Mouse (Mus musculus): Measurements from ENCODE around the gene Smcr8. TPM values are rescaled to one million over a fixed set of nuclear protein-coding genes. Genes with fewer than 3 reads are reported as not detected.
A peak's percentile ranks its signal among the peaks of the same experiment; 100 is the strongest.

Gene Smcr8
- polyA plus RNA-seq, 1 experiment = 4.6 TPM

DNA sequence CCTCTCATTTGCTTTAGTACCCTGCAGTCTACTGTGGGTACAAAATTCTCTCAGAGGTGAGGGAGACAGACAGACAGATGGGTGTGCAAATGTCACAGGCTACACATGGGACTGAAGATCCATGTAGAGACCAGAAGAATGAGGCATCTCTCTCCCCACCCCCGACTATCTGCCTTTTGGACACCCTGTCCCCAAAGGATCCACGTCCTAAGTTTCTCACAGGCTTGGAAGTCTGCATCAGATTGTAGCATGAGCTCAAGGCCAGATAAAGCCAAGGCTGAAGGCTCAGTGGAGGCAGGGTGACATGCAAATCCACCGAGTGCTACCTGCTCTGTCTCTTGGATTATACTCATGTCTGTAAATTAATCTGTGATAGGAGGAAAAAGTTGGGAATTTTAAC, 40.8 kb upstream of the Smcr8 start:
- peaks cover 2% of the 10 kb centered on the region; the same call in 1 of the 2 replicates for H3K36me3 ChIP-seq (ENCODE audit: control insufficient read depth, insufficient read depth, low read length)
- no peaks in the 10 kb centered on the region for H3K27me3 ChIP-seq (ENCODE audit: control insufficient read depth, insufficient read depth, low read length)
- H3K4me1 ChIP-seq (ENCODE audit: control insufficient read depth, insufficient read depth, low read length) = no peaks in the 10 kb centered on the region
- no peak overlapping the region for H3K4me3 ChIP-seq (ENCODE audit: control insufficient read depth, low read depth, low read length)
- no peak overlapping the region for H3K27ac ChIP-seq (ENCODE audit: control insufficient read depth, insufficient read depth, low read depth, low read length)
- no peak for TF ChIP-seq POLR2A (IDR thresholded peaks at IDR 0.05; ENCODE audit: control insufficient read depth, low read depth, low read length)
- no peak for TF ChIP-seq CTCF (IDR thresholded peaks at IDR 0.05; ENCODE audit: control insufficient read depth, insufficient read depth, insufficient replicate concordance, low read depth, low read length)

DNA sequence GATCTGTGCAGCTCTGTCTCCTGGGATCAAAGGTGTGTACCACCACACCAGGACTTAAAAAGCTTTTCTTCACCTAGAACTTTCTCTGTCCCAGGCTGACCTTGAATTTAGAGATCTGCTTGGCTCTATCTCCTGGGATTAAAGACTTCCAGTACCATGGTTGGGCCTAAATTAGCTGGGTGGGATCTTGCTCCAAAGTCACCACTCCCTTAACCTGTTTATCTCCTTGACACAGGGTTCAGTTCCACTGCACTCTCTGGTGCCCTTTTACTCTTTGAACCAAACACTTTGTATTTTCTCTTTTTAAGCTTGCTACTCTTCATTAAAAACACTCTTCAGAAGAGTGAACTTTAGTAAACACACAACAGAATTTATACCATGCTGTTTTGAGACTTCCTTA, 39.9 kb upstream of the Smcr8 start:
- H3K4me3 ChIP-seq (ENCODE audit: control insufficient read depth, low read depth, low read length) = no peak overlapping the region
- TF ChIP-seq POLR2A (IDR thresholded peaks at IDR 0.05; ENCODE audit: control insufficient read depth, low read depth, low read length) (no peak), CTCF (IDR thresholded peaks at IDR 0.05; ENCODE audit: control insufficient read depth, insufficient read depth, insufficient replicate concordance, low read depth, low read length) (no peak)
- peaks cover 4% of the 10 kb centered on the region for H3K36me3 ChIP-seq (ENCODE audit: control insufficient read depth, insufficient read depth, low read length)
- H3K27me3 ChIP-seq (ENCODE audit: control insufficient read depth, insufficient read depth, low read length) = no peaks in the 10 kb centered on the region
- H3K27ac ChIP-seq (ENCODE audit: control insufficient read depth, insufficient read depth, low read depth, low read length) = no peak overlapping the region
- H3K4me1 ChIP-seq (ENCODE audit: control insufficient read depth, insufficient read depth, low read length) = no peaks in the 10 kb centered on the region

DNA sequence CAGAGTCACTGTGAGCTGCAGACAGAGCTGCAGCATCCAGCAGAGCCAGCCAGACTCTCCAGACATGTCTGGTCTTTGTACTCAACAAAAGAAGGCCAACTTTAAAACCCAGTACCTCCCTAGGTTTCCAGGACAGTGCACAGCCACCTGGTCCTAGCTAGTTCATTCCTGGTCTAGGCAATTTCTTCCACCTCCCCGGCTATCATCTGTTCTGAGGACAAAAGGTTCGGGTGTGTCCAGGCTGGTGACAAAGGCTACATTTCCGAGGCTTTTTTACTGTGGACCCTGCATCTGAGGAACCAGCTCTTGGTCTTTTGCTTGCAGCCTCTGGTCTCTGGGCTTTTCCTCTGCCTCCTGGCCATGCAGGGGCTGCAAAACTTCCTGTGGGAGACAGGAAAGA, 37.0 kb upstream of the Smcr8 start:
- Histone ChIP-seq H3K4me3 (ENCODE audit: control insufficient read depth, low read depth, low read length) (no peak overlapping the region), H3K27ac (ENCODE audit: control insufficient read depth, insufficient read depth, low read depth, low read length) (no peak overlapping the region), H3K27me3 (ENCODE audit: control insufficient read depth, insufficient read depth, low read length) (no peaks in the 10 kb centered on the region), H3K36me3 (ENCODE audit: control insufficient read depth, insufficient read depth, low read length) (peaks cover 8% of the 10 kb centered on the region), H3K4me1 (ENCODE audit: control insufficient read depth, insufficient read depth, low read length) (no peaks in the 10 kb centered on the region)
- TF ChIP-seq POLR2A (IDR thresholded peaks at IDR 0.05; ENCODE audit: control insufficient read depth, low read depth, low read length) (no peak), CTCF (IDR thresholded peaks at IDR 0.05; ENCODE audit: control insufficient read depth, insufficient read depth, insufficient replicate concordance, low read depth, low read length) (no peak)

DNA sequence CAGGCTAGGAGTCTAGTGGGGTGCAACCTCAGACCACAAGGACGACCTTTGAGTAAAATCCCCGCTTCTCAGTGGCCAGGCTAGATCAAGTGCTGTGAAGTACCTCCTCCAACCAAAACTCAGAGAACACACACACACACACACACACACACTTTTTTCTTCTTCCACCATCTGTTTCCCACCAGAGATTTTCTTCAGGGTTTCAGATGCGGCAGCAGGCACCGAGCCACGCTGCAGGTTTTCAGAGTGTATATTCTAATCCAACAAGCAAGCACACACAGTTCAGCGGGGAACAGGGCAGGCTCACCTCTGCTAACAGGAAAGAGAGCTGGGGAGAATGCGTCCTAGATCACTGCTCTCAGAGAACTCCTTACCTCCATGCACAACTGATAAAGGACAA, 21.8 kb upstream of the Smcr8 start:
- no peak overlapping the region for H3K4me3 ChIP-seq (ENCODE audit: control insufficient read depth, low read depth, low read length)
- no peak overlapping the region for H3K27ac ChIP-seq (ENCODE audit: control insufficient read depth, insufficient read depth, low read depth, low read length)
- peaks cover 2% of the 10 kb centered on the region; the same call in 1 of the 2 replicates for H3K36me3 ChIP-seq (ENCODE audit: control insufficient read depth, insufficient read depth, low read length)
- no peaks in the 10 kb centered on the region for H3K4me1 ChIP-seq (ENCODE audit: control insufficient read depth, insufficient read depth, low read length)
- no peak for TF ChIP-seq POLR2A (IDR thresholded peaks at IDR 0.05; ENCODE audit: control insufficient read depth, low read depth, low read length)
- no peak for TF ChIP-seq CTCF (IDR thresholded peaks at IDR 0.05; ENCODE audit: control insufficient read depth, insufficient read depth, insufficient replicate concordance, low read depth, low read length)
- no peaks in the 10 kb centered on the region for H3K27me3 ChIP-seq (ENCODE audit: control insufficient read depth, insufficient read depth, low read length)

DNA sequence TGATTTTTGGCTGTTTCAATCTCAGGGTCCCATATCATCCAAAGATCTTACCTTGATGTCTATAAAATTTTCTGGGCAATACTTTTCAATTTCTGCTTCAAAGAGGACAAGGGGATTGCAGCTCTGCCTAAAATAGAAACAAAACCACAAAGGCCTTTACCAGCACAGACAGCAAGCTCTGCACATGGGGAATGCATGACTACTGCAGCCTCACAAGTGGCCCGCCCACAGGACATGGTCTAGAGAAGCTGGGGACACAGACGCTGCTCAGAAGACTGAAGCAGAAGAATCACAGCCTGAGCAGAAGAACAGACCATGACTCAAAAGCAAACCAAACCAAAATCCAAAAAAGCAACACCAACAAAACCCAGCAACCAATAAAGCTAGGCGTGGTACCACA, 15.6 kb upstream of the Smcr8 start:
- H3K36me3 ChIP-seq (ENCODE audit: control insufficient read depth, insufficient read depth, low read length) = peaks cover 3% of the 10 kb centered on the region
- no peak for TF ChIP-seq CTCF (IDR thresholded peaks at IDR 0.05; ENCODE audit: control insufficient read depth, insufficient read depth, insufficient replicate concordance, low read depth, low read length)
- no peak for TF ChIP-seq POLR2A (IDR thresholded peaks at IDR 0.05; ENCODE audit: control insufficient read depth, low read depth, low read length)
- no peaks in the 10 kb centered on the region for H3K27me3 ChIP-seq (ENCODE audit: control insufficient read depth, insufficient read depth, low read length)
- no peak overlapping the region for H3K27ac ChIP-seq (ENCODE audit: control insufficient read depth, insufficient read depth, low read depth, low read length)
- H3K4me3 ChIP-seq (ENCODE audit: control insufficient read depth, low read depth, low read length) = no peak overlapping the region
- H3K4me1 ChIP-seq (ENCODE audit: control insufficient read depth, insufficient read depth, low read length) = no peaks in the 10 kb centered on the region

DNA sequence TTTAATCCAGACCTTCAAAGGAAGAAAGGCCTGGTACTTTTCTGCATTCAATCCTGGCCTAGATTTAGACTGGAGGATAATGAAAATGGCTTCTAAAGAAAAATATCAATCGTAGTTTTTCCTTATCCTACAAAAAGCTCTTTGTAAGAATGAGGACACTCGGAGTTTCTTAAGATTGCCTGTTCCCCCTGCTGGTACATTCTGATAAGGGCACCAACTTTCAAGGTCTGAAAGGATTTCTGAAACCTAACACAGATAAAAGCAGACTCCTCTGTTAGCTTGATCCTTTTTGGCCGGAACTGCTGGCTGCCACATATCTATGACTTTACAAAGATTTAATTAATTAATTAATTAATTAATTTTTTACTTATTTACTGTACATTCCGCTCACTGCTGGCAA, 10.4 kb upstream of the Smcr8 start:
- TF ChIP-seq CTCF (IDR thresholded peaks at IDR 0.05; ENCODE audit: control insufficient read depth, insufficient read depth, insufficient replicate concordance, low read depth, low read length) (no peak), POLR2A (IDR thresholded peaks at IDR 0.05; ENCODE audit: control insufficient read depth, low read depth, low read length) (no peak)
- H3K27me3 ChIP-seq (ENCODE audit: control insufficient read depth, insufficient read depth, low read length) = no peaks in the 10 kb centered on the region
- no peaks in the 10 kb centered on the region for H3K4me1 ChIP-seq (ENCODE audit: control insufficient read depth, insufficient read depth, low read length)
- no peaks in the 10 kb centered on the region; the same call in 1 of the 2 replicates for H3K36me3 ChIP-seq (ENCODE audit: control insufficient read depth, insufficient read depth, low read length)
- no peak overlapping the region for H3K4me3 ChIP-seq (ENCODE audit: control insufficient read depth, low read depth, low read length)
- H3K27ac ChIP-seq (ENCODE audit: control insufficient read depth, insufficient read depth, low read depth, low read length) = no peak overlapping the region

DNA sequence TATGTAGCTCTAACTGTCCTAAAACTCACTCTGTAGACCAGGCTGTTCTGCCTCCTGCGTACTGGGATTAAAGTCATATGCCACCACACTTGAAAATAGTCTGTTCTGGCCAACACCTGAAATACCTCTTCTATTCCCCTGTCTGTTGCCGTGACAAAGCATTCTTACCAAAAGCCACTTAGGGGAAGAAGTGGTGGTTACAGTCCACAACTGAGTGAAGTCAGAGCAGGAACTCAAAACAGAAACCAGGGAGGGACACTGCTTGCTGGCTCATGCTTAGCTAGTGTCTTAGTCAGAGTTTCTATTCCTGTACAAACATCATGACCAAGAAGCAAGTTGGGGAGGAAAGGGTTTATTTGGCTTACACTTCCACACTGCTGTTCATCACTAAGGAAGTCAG, 8.0 kb upstream of the Smcr8 start:
- peaks cover 4% of the 10 kb centered on the region for H3K4me1 ChIP-seq (ENCODE audit: control insufficient read depth, insufficient read depth, low read length)
- H3K4me3 ChIP-seq (ENCODE audit: control insufficient read depth, low read depth, low read length) = no peak overlapping the region
- H3K27ac ChIP-seq (ENCODE audit: control insufficient read depth, insufficient read depth, low read depth, low read length) = 0 out of 2 replicates have a peak overlapping the region, but pooled peaks have one; percentile 36
- H3K36me3 ChIP-seq (ENCODE audit: control insufficient read depth, insufficient read depth, low read length) = no peaks in the 10 kb centered on the region; the same call in 1 of the 2 replicates
- H3K27me3 ChIP-seq (ENCODE audit: control insufficient read depth, insufficient read depth, low read length) = no peaks in the 10 kb centered on the region
- TF ChIP-seq CTCF (IDR thresholded peaks at IDR 0.05; ENCODE audit: control insufficient read depth, insufficient read depth, insufficient replicate concordance, low read depth, low read length) (no peak), POLR2A (IDR thresholded peaks at IDR 0.05; ENCODE audit: control insufficient read depth, low read depth, low read length) (no peak)

DNA sequence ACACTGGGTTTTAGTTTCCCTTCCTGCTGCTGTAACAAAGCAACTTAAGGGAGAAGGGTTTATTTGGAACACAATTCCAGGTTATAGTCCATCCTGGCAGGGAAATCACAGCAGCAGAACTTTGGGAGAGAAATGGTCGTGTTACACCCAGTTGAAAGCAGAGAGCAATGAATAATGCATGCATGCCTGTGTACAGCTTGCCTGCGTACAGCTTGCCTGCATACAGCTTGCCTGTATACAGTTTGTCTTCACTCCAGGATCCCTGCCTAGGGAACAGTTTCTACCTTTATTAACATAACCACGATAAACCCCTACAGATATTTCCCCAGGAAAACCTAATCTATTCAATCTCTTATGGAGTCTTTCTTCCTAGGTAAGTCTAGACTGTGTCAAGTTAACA, 6.5 kb upstream of the Smcr8 start:
- TF ChIP-seq CTCF (IDR thresholded peaks at IDR 0.05; ENCODE audit: control insufficient read depth, insufficient read depth, insufficient replicate concordance, low read depth, low read length) (no peak), POLR2A (IDR thresholded peaks at IDR 0.05; ENCODE audit: control insufficient read depth, low read depth, low read length) (no peak)
- no peak overlapping the region for H3K27ac ChIP-seq (ENCODE audit: control insufficient read depth, insufficient read depth, low read depth, low read length)
- no peaks in the 10 kb centered on the region; the same call in 1 of the 2 replicates for H3K36me3 ChIP-seq (ENCODE audit: control insufficient read depth, insufficient read depth, low read length)
- no peaks in the 10 kb centered on the region for H3K27me3 ChIP-seq (ENCODE audit: control insufficient read depth, insufficient read depth, low read length)
- H3K4me3 ChIP-seq (ENCODE audit: control insufficient read depth, low read depth, low read length) = no peak overlapping the region
- H3K4me1 ChIP-seq (ENCODE audit: control insufficient read depth, insufficient read depth, low read length) = peaks cover 4% of the 10 kb centered on the region

All from testis, adult 2 months (tissue).